Mouse (Mus musculus) liver, adult 2 months (tissue): ENCODE results near the gene Myo18b. TPM values are rescaled to one million over a fixed set of nuclear protein-coding genes. Genes with fewer than 3 reads are reported as not detected.

Experiments
- DNase-seq: peaks from one replicate; pipeline ENCODE4 v3.0.0-alpha.2; 2011; ENCODE audit warnings: low read depth, low spot score; ENCODE audit errors: extremely low read depth
- H3K27ac ChIP-seq: fragments of 200-500 bp; replicated peaks from 2 replicates; pipeline ENCODE4 v1.5.1; 2012; ENCODE audit warnings: low read depth, mild to moderate bottlenecking, control low read depth, inconsistent platforms, low read length; ENCODE audit not compliant: insufficient read depth
- H3K27me3 ChIP-seq: fragments of 200-500 bp; 2 replicates; pipeline ENCODE4 v1.6.1; 2012; ENCODE audit warnings: mild to moderate bottlenecking, moderate library complexity, low read length, inconsistent platforms; ENCODE audit not compliant: control insufficient read depth, insufficient read depth
- H3K36me3 ChIP-seq: fragments of 200-500 bp; 2 replicates; pipeline ENCODE4 v1.6.1; 2012; ENCODE audit warnings: low read length, inconsistent platforms; ENCODE audit not compliant: control insufficient read depth, insufficient read depth
- H3K4me1 ChIP-seq: fragments of 200-500 bp; 2 replicates; pipeline ENCODE4 v1.6.1; 2011; ENCODE audit warnings: low read length; ENCODE audit not compliant: control insufficient read depth, insufficient read depth
- H3K4me3 ChIP-seq: fragments of 200-500 bp; 2 replicates; pipeline ENCODE4 v1.5.1; 2011; ENCODE audit warnings: low read depth, mild to moderate bottlenecking, control low read depth, low read length, moderate library complexity; ENCODE audit not compliant: insufficient read depth
- H3K79me2 ChIP-seq: fragments of 200-500 bp; 2 replicates; pipeline ENCODE4 v1.6.1; 2012; ENCODE audit warnings: inconsistent platforms, mild to moderate bottlenecking, low read length, moderate library complexity; ENCODE audit not compliant: control insufficient read depth, insufficient read depth
- H3K9ac ChIP-seq: fragments of 200-500 bp; 2 replicates; pipeline ENCODE4 v1.6.1; 2012; ENCODE audit warnings: low read depth, mild to moderate bottlenecking, control low read depth, inconsistent platforms, low read length
- CTCF ChIP-seq: fragments of 200-500 bp; IDR thresholded peaks from 2 replicates; pipeline ENCODE4 v1.5.1; 2011; ENCODE audit warnings: low read depth, low read length, control low read depth
- POLR2A ChIP-seq: fragments of 200-500 bp; IDR thresholded peaks from 2 replicates; pipeline ENCODE4 v1.6.1; 2011; ENCODE audit warnings: low read length, control low read depth; ENCODE audit not compliant: insufficient read depth; ENCODE audit errors: extremely low read depth
- WGBS: fragments of 180-500 bp; shearing (Covaris S2); methylation state at CpG from one replicate; pipeline ENCODE4 v1.1.7; 2018; 5-methylcytosine and 5-hydroxymethylcytosine counted together
- polyA plus RNA-seq: library from polyadenylated mRNA; depleted of rRNA; stranded (reverse); fragments of >200 nt; gene quantifications from 2 replicates; pipeline ENCODE4 v1.2.3, GENCODE M21; 2012
- total RNA-seq: library from RNA; depleted of rRNA; stranded (reverse); fragments of >200 nt; gene quantifications from 2 replicates; pipeline ENCODE4 v1.2.3, GENCODE M21; 2014

Gene Myo18b
- total and polyA plus RNA-seq, 2 experiments, result 0.04 to 0.28 TPM

- no peaks in the 10 kb centered on the region for H3K4me1 ChIP-seq
- H3K4me3 ChIP-seq, result no peak overlapping the region
- no peak overlapping the region for H3K9ac ChIP-seq
- peak; percentile 13 for DNase-seq
- no peaks in the 10 kb centered on the region for H3K79me2 ChIP-seq
- no peak overlapping the region for H3K27ac ChIP-seq
- H3K36me3 ChIP-seq, result no peaks in the 10 kb centered on the region
- TF ChIP-seq POLR2A, result no peak
- no peak for TF ChIP-seq CTCF
- no peaks in the 10 kb centered on the region for H3K27me3 ChIP-seq
- 77% methylated on average over 14 of the region's 14 CpGs for WGBS
Observed at GRCm38 (mm10) chr5:112686309-112687099, 209.7 kb downstream of the Myo18b start.

DNA sequence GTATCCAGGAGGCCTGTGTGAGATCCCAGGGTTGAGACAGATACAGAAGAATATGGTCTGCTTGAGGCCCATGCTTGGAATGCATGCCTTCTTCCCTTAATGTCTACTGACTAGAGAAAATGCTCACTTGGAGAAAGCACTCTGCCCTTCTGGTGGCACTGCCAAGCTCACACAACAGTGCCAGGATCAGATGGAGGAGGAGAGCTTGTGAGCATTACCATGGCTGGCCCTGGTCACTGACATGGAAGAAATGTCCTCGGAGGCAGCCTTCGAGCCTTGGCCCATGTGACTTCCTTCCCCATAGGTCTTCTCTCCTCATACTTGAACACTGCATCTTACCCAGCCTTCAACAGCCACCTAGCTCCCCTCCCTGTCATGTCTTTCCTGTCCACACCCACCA lies 216.9 kb downstream of the Myo18b start:
- Histone ChIP-seq H3K79me2 (no peaks in the 10 kb centered on the region), H3K36me3 (no peaks in the 10 kb centered on the region), H3K9ac (no peak overlapping the region), H3K27me3 (no peaks in the 10 kb centered on the region), H3K27ac (no peak overlapping the region), H3K4me3 (no peak overlapping the region), H3K4me1 (no peaks in the 10 kb centered on the region)
- no peak for TF ChIP-seq POLR2A
- no peak for TF ChIP-seq CTCF
- WGBS, result 87% methylated on average over 2 of the region's 2 CpGs
- no peak for DNase-seq

- Histone ChIP-seq H3K27ac (no peak overlapping the region), H3K9ac (no peak overlapping the region), H3K4me3 (no peak overlapping the region), H3K79me2 (no peaks in the 10 kb centered on the region), H3K4me1 (no peaks in the 10 kb centered on the region), H3K27me3 (no peaks in the 10 kb centered on the region), H3K36me3 (no peaks in the 10 kb centered on the region)
- TF ChIP-seq POLR2A, result no peak
- TF ChIP-seq CTCF, result no peak
- 83% methylated on average over 4 of the region's 4 CpGs for WGBS
- no peak for DNase-seq
Observed at GRCm38 (mm10) chr5:112678153-112678552, 218.0 kb downstream of the Myo18b start.

DNA sequence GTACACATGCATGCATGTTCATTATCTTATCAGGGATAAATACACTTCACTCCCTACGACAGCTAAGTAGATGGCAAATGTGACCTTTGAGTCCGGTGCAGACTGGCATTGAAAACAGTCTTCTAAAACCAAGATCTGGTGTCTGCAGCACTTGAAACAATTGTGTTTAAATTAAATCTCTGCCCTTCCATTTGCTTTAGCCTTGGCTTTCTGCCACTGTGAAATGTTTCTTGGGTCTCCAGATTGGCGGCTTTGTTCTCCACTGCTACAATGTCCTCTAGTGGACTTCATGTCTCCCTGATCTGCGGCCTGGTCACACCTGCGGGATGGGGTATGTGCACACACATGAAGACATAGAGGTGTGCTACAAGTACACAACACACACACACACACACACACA lies 221.4 kb downstream of the Myo18b start:
- Histone ChIP-seq H3K4me1 (no peaks in the 10 kb centered on the region), H3K4me3 (no peak overlapping the region), H3K79me2 (no peaks in the 10 kb centered on the region), H3K9ac (no peak overlapping the region), H3K36me3 (no peaks in the 10 kb centered on the region), H3K27ac (no peak overlapping the region), H3K27me3 (no peaks in the 10 kb centered on the region)
- 47% methylated on average over 5 of the region's 5 CpGs for WGBS
- no peak for TF ChIP-seq POLR2A
- TF ChIP-seq CTCF, result no peak
- DNase-seq, result no peak

DNA sequence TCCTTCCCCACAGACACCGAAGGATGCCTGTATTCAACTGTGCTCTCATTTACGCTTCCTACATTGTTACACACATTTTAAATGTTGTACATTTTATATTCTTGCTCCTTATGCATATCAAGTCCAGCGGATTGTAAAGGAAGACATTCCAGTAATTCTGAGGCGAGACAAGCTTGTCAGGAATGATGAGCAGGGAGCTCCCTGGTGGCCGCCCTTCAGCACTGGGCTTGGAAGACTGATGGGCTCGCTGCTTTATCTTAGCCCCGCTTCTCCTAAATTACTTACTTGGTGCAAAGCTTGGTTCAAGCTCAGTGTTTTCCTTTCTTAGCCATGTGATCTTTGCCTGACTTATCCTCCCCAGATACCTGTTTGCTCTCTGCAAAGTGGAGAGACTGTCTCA lies 223.7 kb downstream of the Myo18b start:
- H3K36me3 ChIP-seq, result no peaks in the 10 kb centered on the region
- WGBS, result 57% methylated on average over 7 of the region's 7 CpGs
- no peak overlapping the region for H3K9ac ChIP-seq
- no peaks in the 10 kb centered on the region for H3K4me1 ChIP-seq
- no peak overlapping the region for H3K27ac ChIP-seq
- H3K4me3 ChIP-seq, result no peak overlapping the region
- TF ChIP-seq CTCF (no peak), POLR2A (no peak)
- H3K27me3 ChIP-seq, result no peaks in the 10 kb centered on the region
- no peaks in the 10 kb centered on the region for H3K79me2 ChIP-seq
- no peak for DNase-seq

DNA sequence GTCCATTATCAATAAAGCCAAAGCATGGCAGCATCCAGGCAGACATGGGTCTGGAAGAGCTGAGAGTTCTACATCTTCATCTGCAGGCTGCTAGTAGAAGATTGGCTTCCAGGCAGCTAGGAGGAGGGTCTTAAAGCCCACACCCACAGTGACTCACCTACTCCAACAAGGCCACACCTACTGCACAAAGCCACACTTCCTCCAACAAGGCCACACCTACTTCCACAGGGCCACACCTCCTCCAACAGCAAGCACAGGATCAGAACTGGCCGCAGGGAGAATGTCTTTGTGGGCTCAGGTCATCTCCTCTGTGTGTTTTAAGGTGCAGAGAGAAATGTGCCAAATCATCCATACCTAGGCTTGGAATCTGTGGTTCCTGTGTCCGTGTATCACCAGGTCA lies 224.2 kb downstream of the Myo18b start:
- DNase-seq, result no peak
- Histone ChIP-seq H3K27ac (no peak overlapping the region), H3K9ac (no peak overlapping the region), H3K79me2 (no peaks in the 10 kb centered on the region), H3K4me3 (no peak overlapping the region), H3K27me3 (no peaks in the 10 kb centered on the region), H3K4me1 (no peaks in the 10 kb centered on the region), H3K36me3 (no peaks in the 10 kb centered on the region)
- WGBS, result 40% methylated on average over 2 of the region's 2 CpGs
- TF ChIP-seq POLR2A, result no peak
- TF ChIP-seq CTCF, result no peak
